Mouse (Mus musculus) liver, postnatal 0 days (tissue): ENCODE measurements around the gene Slc4a1ap. TPM values are rescaled to one million over a fixed set of nuclear protein-coding genes. Genes with fewer than 3 reads are reported as not detected.

Experiments used
- ATAC-seq: fragments of 200-750 bp; cut with Nextera tagmentation; 2 replicates; pipeline ENCODE4 v1.8.0; 2017; ENCODE audit warnings: mild to moderate bottlenecking, moderate library complexity
- DNase-seq: peaks from one replicate; pipeline ENCODE4 v3.0.0-alpha.2; 2016
- H3K27ac ChIP-seq: fragments of 300-500 bp; sonication (generic); 2 replicates; pipeline ENCODE4 v1.5.1; 2014; ENCODE audit warnings: antibody characterized with exemption, moderate library complexity, mild to moderate bottlenecking, low read depth
- H3K27me3 ChIP-seq: fragments of 300-500 bp; sonication (generic); 2 replicates; pipeline ENCODE4 v1.6.1; 2014; ENCODE audit warnings: low read length, control low read depth, mixed read lengths; ENCODE audit not compliant: insufficient read depth
- H3K36me3 ChIP-seq: fragments of 300-500 bp; sonication (generic); replicated peaks from 2 replicates; pipeline ENCODE4 v1.6.1; 2014; ENCODE audit warnings: mild to moderate bottlenecking, control low read depth, low read length, moderate library complexity, mixed read lengths; ENCODE audit not compliant: insufficient read depth
- H3K4me1 ChIP-seq: fragments of 300-500 bp; sonication (generic); 2 replicates; pipeline ENCODE4 v1.6.1; 2014; ENCODE audit warnings: antibody characterized with exemption, mild to moderate bottlenecking, control low read depth; ENCODE audit not compliant: insufficient read depth
- H3K4me2 ChIP-seq: fragments of 300-500 bp; sonication (generic); 2 replicates; pipeline ENCODE4 v1.6.1; 2014; ENCODE audit warnings: low read depth, mild to moderate bottlenecking, low read length, moderate library complexity, mixed read lengths
- H3K4me3 ChIP-seq: fragments of 300-500 bp; sonication (generic); 2 replicates; pipeline ENCODE4 v1.5.1; 2014; ENCODE audit warnings: low read depth, low read length
- H3K9ac ChIP-seq: fragments of 300-500 bp; sonication (generic); replicated peaks from 2 replicates; pipeline ENCODE4 v1.6.1; 2014; ENCODE audit warnings: mild to moderate bottlenecking, moderate library complexity
- H3K9me3 ChIP-seq: fragments of 300-500 bp; sonication (generic); 2 replicates; pipeline ENCODE4 v1.6.1; 2016; ENCODE audit warnings: mild to moderate bottlenecking, control low read depth, low read length, mixed read lengths
- CTCF ChIP-seq: sonication (generic); IDR thresholded peaks from 2 replicates; pipeline ENCODE4 v1.5.1; 2016; ENCODE audit warnings: antibody characterized with exemption, low read depth
- EP300 ChIP-seq: IDR thresholded peaks from 2 replicates; pipeline ENCODE4 v1.6.1; 2016; ENCODE audit warnings: antibody characterized with exemption, low read depth, mild to moderate bottlenecking
- WGBS: fragments of 180-500 bp; shearing (Covaris S2); extraction: QIAGEN DNeasy Blood & Tissue Kit; methylation state at CpG from one replicate; pipeline ENCODE4 v1.1.7; 2014; ENCODE audit not compliant: insufficient replicate concordance; 5-methylcytosine and 5-hydroxymethylcytosine counted together
- polyA plus RNA-seq: library from polyadenylated mRNA; unstranded; fragments of >200 nt; fragmentation: Nextera tagmentation; extraction: Ambion mirVana; gene quantifications from 2 replicates; pipeline ENCODE4 v1.2.1, GENCODE M21; 2015

Slc4a1ap gene
- polyA plus RNA-seq, 1 experiment from 2014 or later, result 8.7 TPM

GRCm38 (mm10) chr5:31573722-31574121 is 46.9 kb downstream of the Slc4a1ap start:
- ATAC-seq (no peak), DNase-seq (no peak)
- 85% methylated on average over 3 of the region's 3 CpGs for WGBS
- no peaks in the 10 kb centered on the region for H3K27me3 ChIP-seq
- no peak overlapping the region for H3K9ac ChIP-seq
- H3K36me3 ChIP-seq, result no peaks in the 10 kb centered on the region
- no peaks in the 10 kb centered on the region for H3K9me3 ChIP-seq
- H3K4me3 ChIP-seq, result no peak overlapping the region
- H3K4me1 ChIP-seq, result peaks cover 5% of the 10 kb centered on the region
- TF ChIP-seq CTCF (no peak), EP300 (no peak)
- H3K27ac ChIP-seq, result no peak overlapping the region
- no peak overlapping the region for H3K4me2 ChIP-seq

GRCm38 (mm10) chr5:31576539-31576975 is 49.8 kb downstream of the Slc4a1ap start:
- H3K9me3 ChIP-seq, result no peaks in the 10 kb centered on the region
- H3K4me1 ChIP-seq, result peaks cover 3% of the 10 kb centered on the region
- ATAC-seq, result peak; percentile 31; the same call in 1 of the 2 replicates
- H3K36me3 ChIP-seq, result no peaks in the 10 kb centered on the region
- WGBS, result 49% methylated on average over 6 of the region's 7 CpGs
- H3K4me3 ChIP-seq, result no peak overlapping the region
- no peaks in the 10 kb centered on the region for H3K27me3 ChIP-seq
- no peak overlapping the region for H3K27ac ChIP-seq
- TF ChIP-seq EP300 (no peak), CTCF (no peak)
- no peak for DNase-seq
- H3K9ac ChIP-seq, result no peak overlapping the region
- H3K4me2 ChIP-seq, result no peak overlapping the region

GRCm38 (mm10) chr5:31581263-31581662 is 54.5 kb downstream of the Slc4a1ap start:
- H3K4me2 ChIP-seq, result no peak overlapping the region
- no peak overlapping the region for H3K27ac ChIP-seq
- H3K9ac ChIP-seq, result no peak overlapping the region
- TF ChIP-seq EP300, result no peak
- no peak for TF ChIP-seq CTCF
- 59% methylated on average over 6 of the region's 6 CpGs for WGBS
- DNase-seq, result no peak
- H3K36me3 ChIP-seq, result no peaks in the 10 kb centered on the region
- no peaks in the 10 kb centered on the region for H3K4me1 ChIP-seq
- H3K4me3 ChIP-seq, result no peak overlapping the region
- H3K9me3 ChIP-seq, result no peaks in the 10 kb centered on the region
- peak; percentile 60 for ATAC-seq
- H3K27me3 ChIP-seq, result no peaks in the 10 kb centered on the region

- Histone ChIP-seq H3K9ac (no peak overlapping the region), H3K36me3 (no peaks in the 10 kb centered on the region), H3K4me2 (no peak overlapping the region), H3K4me1 (no peaks in the 10 kb centered on the region), H3K27me3 (no peaks in the 10 kb centered on the region), H3K9me3 (no peaks in the 10 kb centered on the region), H3K27ac (no peak overlapping the region), H3K4me3 (no peak overlapping the region)
- DNase-seq (no peak), ATAC-seq (no peak)
- TF ChIP-seq CTCF, result no peak
- TF ChIP-seq EP300, result no peak
- 44% methylated on average over 3 of the region's 3 CpGs for whole genome bisulfite sequencing
Observed at GRCm38 (mm10) chr5:31581932-31582331, 55.1 kb downstream of the Slc4a1ap start.

GRCm38 (mm10) chr5:31583261-31583660 is 56.5 kb downstream of the Slc4a1ap start:
- no peak overlapping the region for H3K4me3 ChIP-seq
- TF ChIP-seq EP300 (no peak), CTCF (no peak)
- no peak for ATAC-seq
- H3K27me3 ChIP-seq, result no peaks in the 10 kb centered on the region
- no peak overlapping the region for H3K27ac ChIP-seq
- H3K4me1 ChIP-seq, result no peaks in the 10 kb centered on the region
- no peaks in the 10 kb centered on the region for H3K9me3 ChIP-seq
- H3K9ac ChIP-seq, result no peak overlapping the region
- WGBS, result 67% methylated on average over 2 of the region's 2 CpGs
- no peaks in the 10 kb centered on the region for H3K36me3 ChIP-seq
- H3K4me2 ChIP-seq, result no peak overlapping the region
- no peak for DNase-seq

GRCm38 (mm10) chr5:31585526-31585925 is 58.7 kb downstream of the Slc4a1ap start:
- Histone ChIP-seq H3K27me3 (no peaks in the 10 kb centered on the region), H3K27ac (no peak overlapping the region), H3K36me3 (no peaks in the 10 kb centered on the region), H3K4me1 (no peaks in the 10 kb centered on the region), H3K9ac (no peak overlapping the region), H3K4me2 (no peak overlapping the region), H3K4me3 (no peak overlapping the region), H3K9me3 (no peaks in the 10 kb centered on the region)
- TF ChIP-seq EP300, result no peak
- TF ChIP-seq CTCF, result no peak
- no peak for ATAC-seq
- 88% methylated on average over 4 of the region's 4 CpGs for WGBS
- DNase-seq, result no peak

GRCm38 (mm10) chr5:31588016-31588415 is 61.2 kb downstream of the Slc4a1ap start:
- ATAC-seq, result no peak
- Histone ChIP-seq H3K4me1 (no peaks in the 10 kb centered on the region), H3K4me2 (no peak overlapping the region), H3K27me3 (no peaks in the 10 kb centered on the region), H3K36me3 (no peaks in the 10 kb centered on the region), H3K27ac (no peak overlapping the region), H3K9me3 (no peaks in the 10 kb centered on the region), H3K9ac (no peak overlapping the region), H3K4me3 (no peak overlapping the region)
- DNase-seq, result no peak
- WGBS, result 81% methylated on average over 2 of the region's 2 CpGs
- TF ChIP-seq CTCF, result no peak
- TF ChIP-seq EP300, result no peak
